Mouse (Mus musculus) urinary bladder, adult 18-20 months (tissue): ENCODE results near the gene Atp6v1e2.
A peak's percentile ranks its signal among the peaks of the same experiment; 100 is the strongest.

Experiments used
- DNase-seq, 2 experiments: peaks; one replicate each; pipeline ENCODE4 v3.0.0; 2022; ENCODE audit warnings: low spot score in 2 of 2, mixed read lengths in 2 of 2

Gene Atp6v1e2

DNA sequence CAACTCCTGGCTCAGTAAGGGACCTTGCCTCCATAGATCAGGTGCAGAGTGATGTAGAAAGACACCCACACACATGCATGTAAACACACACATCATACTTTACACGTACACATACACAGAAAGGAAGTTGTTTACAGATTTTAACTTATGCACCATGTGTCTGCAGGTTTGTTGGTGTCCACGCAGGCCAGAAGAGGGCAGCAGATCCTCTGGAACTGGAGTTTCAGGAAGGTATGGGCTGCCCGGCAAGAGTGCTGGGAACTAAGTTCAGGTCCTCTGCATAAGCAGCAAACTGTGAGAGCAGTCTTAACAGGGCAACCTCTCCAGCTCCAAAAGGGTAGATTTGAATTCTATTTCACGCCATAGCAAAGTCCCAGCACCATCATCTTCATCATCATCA, 32.2 kb downstream of the Atp6v1e2 start:
- no peak for DNase-seq

- DNase-seq, result no peak
Observed at GRCm38 (mm10) chr17:86913003-86913607, 34.6 kb downstream of the Atp6v1e2 start.

- DNase-seq, result no peak
Observed at GRCm38 (mm10) chr17:86911261-86911660, 36.4 kb downstream of the Atp6v1e2 start.

- no peak for DNase-seq
Observed at GRCm38 (mm10) chr17:86909733-86910495, 37.8 kb downstream of the Atp6v1e2 start.

- no peak for DNase-seq
Observed at GRCm38 (mm10) chr17:86908316-86908715, 39.4 kb downstream of the Atp6v1e2 start.

GRCm38 (mm10) chr17:86907092-86907491, 40.6 kb downstream of the Atp6v1e2 start:
- DNase-seq, result no peak

GRCm38 (mm10) chr17:86906601-86907000, 41.1 kb downstream of the Atp6v1e2 start:
- DNase-seq, result no peak

GRCm38 (mm10) chr17:86906136-86906461, 41.6 kb downstream of the Atp6v1e2 start:
- DNase-seq, result peak; percentile 62 to 69

DNA sequence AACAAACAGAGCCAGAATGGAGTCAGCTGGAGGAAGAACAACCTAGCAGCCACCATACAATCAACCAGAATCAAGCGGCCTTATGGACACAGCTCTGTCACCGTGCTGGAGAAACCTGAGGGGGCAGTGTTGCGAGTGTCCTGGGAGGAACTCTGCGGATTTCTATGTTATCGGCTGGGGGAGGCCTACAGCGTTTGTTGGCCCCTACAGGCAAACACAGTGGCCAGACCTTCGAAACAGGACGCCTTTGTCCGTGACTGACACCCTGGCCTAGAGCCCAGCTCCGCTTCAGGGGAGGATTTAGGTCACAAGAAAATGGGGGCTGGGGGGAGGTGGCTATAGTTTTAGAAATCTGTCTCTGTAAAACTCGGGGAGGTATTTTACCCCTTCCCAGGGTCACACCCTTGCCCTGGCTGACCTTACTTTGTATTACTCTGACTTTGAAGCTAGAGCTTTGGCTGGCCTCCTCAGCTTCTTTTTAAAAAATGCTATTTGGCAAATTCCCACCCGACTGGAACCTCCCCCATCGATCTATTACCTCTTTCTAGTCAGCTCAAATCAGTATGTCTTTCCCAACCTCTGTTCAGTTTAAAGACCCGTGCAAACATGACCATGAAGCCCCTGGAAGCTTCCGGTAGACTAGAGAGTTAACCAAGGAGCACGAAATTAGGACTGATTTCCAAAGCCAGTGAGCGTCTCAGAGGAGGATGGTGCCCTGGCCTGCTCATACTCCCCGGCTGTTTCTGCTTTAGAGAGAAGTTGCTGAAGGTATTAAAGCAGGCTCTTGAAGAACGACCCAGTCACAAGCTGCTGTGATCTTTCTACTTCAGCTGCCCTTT, 42.2 kb downstream of the Atp6v1e2 start:
- no peak for DNase-seq

GRCm38 (mm10) chr17:86904206-86904605, 43.5 kb downstream of the Atp6v1e2 start:
- no peak for DNase-seq

- no peak for DNase-seq
Observed at GRCm38 (mm10) chr17:86903596-86903995, 44.1 kb downstream of the Atp6v1e2 start.

- no peak for DNase-seq
Observed at GRCm38 (mm10) chr17:86902399-86903067, 45.2 kb downstream of the Atp6v1e2 start.

DNA sequence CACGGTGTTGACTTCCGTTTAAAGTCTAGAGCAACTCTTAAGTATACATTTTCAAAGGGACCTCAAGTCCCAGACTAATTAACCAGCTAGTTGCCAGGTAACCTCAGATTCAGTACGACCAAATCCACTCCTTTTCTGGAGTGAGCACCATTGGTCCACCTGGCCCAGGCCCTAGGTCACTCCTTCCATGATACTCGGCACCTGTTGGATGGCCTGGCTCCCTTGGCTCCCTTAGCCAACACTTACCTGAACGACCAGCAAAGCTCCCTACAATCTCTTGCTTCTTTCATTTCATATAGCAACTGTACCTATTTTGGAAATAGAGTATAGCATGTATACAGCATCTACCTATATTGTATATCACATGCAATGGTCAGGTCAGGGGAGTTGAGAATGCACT, 47.1 kb downstream of the Atp6v1e2 start:
- DNase-seq, result no peak

- no peak for DNase-seq
Observed at GRCm38 (mm10) chr17:86899821-86900220, 47.9 kb downstream of the Atp6v1e2 start.

GRCm38 (mm10) chr17:86897486-86898165, 50.1 kb downstream of the Atp6v1e2 start:
- no peak for DNase-seq

DNA sequence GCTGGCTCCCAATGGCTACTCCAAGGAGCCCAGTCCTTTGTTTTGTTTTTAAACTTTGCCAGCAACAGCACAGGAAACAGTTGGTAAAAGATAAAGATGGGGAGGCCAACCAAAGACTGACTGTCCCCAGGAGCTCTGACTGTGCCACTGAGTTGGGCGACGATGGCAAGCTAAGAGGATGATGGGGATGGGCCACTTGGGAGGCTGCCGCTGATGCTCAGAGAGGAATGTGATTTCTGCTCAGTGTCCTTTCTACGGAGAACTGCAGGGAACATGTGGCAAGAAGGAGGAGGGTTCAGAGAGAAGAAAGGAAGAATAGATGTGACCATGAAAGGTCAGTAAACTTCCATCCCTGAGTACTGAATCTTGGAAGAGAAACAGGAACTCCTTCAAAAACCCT, 52.5 kb downstream of the Atp6v1e2 start:
- DNase-seq, result no peak
